Mouse (Mus musculus): Measurements from ENCODE around the gene Pnmt. TPM values are rescaled to one million over a fixed set of nuclear protein-coding genes. Genes with fewer than 3 reads are reported as not detected.
"Not testable (repeated sequence)": the region's sequence is repeated elsewhere in the genome, so short reads cannot be mapped to it uniquely, and the experiment has no call there.

The Pnmt gene
- total and polyA plus RNA-seq, 3 experiments, result not detected

DNA sequence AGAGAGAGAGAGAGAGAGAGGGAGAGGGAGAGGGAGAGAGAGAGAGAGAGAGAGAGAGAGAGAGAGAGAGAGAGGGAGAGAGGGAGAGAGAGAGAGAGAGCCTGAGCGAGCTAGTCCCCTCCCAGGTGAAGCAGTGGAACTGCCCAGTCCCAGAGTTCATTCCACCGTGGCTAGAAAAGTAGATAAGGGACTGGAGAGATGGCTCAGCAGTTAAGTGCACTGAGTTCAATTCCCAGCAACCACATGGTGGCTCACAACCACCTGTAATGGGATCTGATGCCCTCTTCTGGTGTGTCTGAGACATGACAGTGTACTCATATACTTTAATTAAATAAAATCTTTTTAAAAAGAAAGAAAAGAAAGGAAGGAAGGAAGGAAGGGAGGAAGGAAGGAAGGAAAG lies 3.8 kb upstream of the Pnmt start:
- not testable (repeated sequence) for DNase-seq (ENCODE audit: low read depth, low spot score); H3K27ac ChIP-seq (ENCODE audit: control insufficient read depth, low read depth, low read length); H3K9me3 ChIP-seq (replicated peaks; ENCODE audit: insufficient read depth, low read length); H3K27me3 ChIP-seq (ENCODE audit: control insufficient read depth in 1 of 2, insufficient read depth in 2 of 2, low read length in 2 of 2); H3K9ac ChIP-seq (ENCODE audit: control insufficient read depth, low read depth, low read length, poor library complexity, severe bottlenecking); H3K36me3 ChIP-seq (ENCODE audit: control insufficient read depth in 1 of 2, insufficient read depth in 2 of 2, low read length in 2 of 2); H3K79me2 ChIP-seq (ENCODE audit: control insufficient read depth, insufficient read depth, low read length, poor library complexity); H3K4me1 ChIP-seq (ENCODE audit: control insufficient read depth in 1 of 2, insufficient read depth in 2 of 2, low read length in 2 of 2); H3K4me3 ChIP-seq (ENCODE audit: control insufficient read depth in 1 of 2, insufficient read depth in 1 of 2, low read depth in 2 of 2, low read length in 2 of 2)
- TF ChIP-seq CTCF (IDR thresholded peaks at IDR 0.05 in 2 of 3, conservative IDR thresholded peaks at IDR 0.05 in 1 of 3; ENCODE audit: control insufficient read depth in 1 of 3, insufficient read depth in 1 of 3, low read depth in 2 of 3, low read length in 3 of 3, poor library complexity in 1 of 3, severe bottlenecking in 1 of 3) (peak in 1 of 3 experiments; percentile 31; a peak in 1 of 6 replicates), JUND (IDR thresholded peaks at IDR 0.05; ENCODE audit: low read depth, low read length) (peak; percentile 65; the same call in 1 of the 2 replicates)

DNA sequence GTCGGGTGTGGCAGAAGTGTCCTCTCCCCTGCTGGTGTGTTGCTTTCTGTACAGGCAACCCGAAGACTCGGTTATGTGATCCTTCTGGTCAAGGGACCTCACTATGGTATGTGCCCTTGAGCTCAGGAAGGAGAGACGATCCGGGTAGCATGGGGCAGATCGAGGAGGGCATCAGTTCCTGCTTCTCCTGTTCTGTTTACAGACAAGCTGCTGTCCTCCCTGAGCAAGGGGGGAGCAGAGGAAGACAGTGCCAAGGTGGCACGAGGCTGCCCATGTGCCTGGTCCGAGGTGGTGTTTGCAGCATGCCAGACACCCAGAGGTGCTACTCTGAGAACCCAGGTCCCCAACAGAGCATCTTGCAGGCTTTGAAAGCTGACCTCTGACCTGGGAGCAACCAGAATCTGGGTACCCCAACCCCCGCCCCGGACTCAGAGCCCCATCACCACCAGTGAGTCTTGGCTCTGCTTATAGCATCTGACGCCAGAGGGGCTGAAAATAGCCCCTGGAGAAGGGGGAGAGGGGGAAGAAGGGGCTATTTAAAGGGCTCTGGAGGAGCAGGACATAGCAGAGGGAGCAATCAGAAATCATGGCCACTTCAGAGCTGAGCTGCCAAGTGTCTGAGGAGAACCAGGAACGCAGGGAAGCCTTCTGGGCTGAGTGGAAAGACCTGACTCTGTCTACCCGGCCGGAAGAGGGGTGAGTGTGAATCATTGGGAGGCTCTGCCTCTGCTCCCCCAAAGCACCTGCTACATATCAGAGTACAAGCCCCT lies 2.8 kb upstream of the Pnmt start, which contains the start of gene Tcap:
Gene Tcap (plus strand): TSS at position 551 of the 770 bp plus-strand sequence.
- H3K27me3 ChIP-seq (ENCODE audit: control insufficient read depth in 1 of 2, insufficient read depth in 2 of 2, low read length in 2 of 2), result no peaks in the 10 kb centered on the region
- H3K4me3 ChIP-seq (ENCODE audit: control insufficient read depth in 1 of 2, insufficient read depth in 1 of 2, low read depth in 2 of 2, low read length in 2 of 2), result no peak within 1 kb of the TSS
- no peak for TF ChIP-seq SMC3 (IDR thresholded peaks at IDR 0.05; ENCODE audit: low read depth, low read length)
- TF ChIP-seq TBP (IDR thresholded peaks at IDR 0.05; ENCODE audit: low read depth, low read length), result no peak
- no peak for TF ChIP-seq POLR2AphosphoS5 (IDR thresholded peaks at IDR 0.05; ENCODE audit: borderline replicate concordance, low read depth, low read length)
- no peak for TF ChIP-seq JUND (IDR thresholded peaks at IDR 0.05; ENCODE audit: low read depth, low read length)
- no peak for TF ChIP-seq NRF1 (IDR thresholded peaks at IDR 0.05; ENCODE audit: insufficient read depth, low read depth, low read length, poor library complexity, severe bottlenecking)
- TF ChIP-seq NELFE (IDR thresholded peaks at IDR 0.05; ENCODE audit: low read depth, low read length), result no peak
- no peak for TF ChIP-seq KAT2A (conservative IDR thresholded peaks at IDR 0.05; ENCODE audit: low read depth, low read length)
- TF ChIP-seq ELF1 (IDR thresholded peaks at IDR 0.05; ENCODE audit: low read depth, low read length), result no peak
- H3K4me1 ChIP-seq (ENCODE audit: control insufficient read depth in 1 of 2, insufficient read depth in 2 of 2, low read length in 2 of 2), result no peaks in the 10 kb centered on the region
- H3K9me3 ChIP-seq (replicated peaks; ENCODE audit: insufficient read depth, low read length), result no peaks in the 10 kb centered on the region
- no peaks in the 10 kb centered on the region; a peak in 1 of 4 replicates for H3K36me3 ChIP-seq (ENCODE audit: control insufficient read depth in 1 of 2, insufficient read depth in 2 of 2, low read length in 2 of 2)
- no peak for DNase-seq (ENCODE audit: low read depth, low spot score)
- no peak within 1 kb of the TSS for H3K9ac ChIP-seq (ENCODE audit: control insufficient read depth, low read depth, low read length, poor library complexity, severe bottlenecking)
- H3K27ac ChIP-seq (ENCODE audit: control insufficient read depth, low read depth, low read length), result no peak within 1 kb of the TSS
- no peaks in the 10 kb centered on the region for H3K79me2 ChIP-seq (ENCODE audit: control insufficient read depth, insufficient read depth, low read length, poor library complexity)

DNA sequence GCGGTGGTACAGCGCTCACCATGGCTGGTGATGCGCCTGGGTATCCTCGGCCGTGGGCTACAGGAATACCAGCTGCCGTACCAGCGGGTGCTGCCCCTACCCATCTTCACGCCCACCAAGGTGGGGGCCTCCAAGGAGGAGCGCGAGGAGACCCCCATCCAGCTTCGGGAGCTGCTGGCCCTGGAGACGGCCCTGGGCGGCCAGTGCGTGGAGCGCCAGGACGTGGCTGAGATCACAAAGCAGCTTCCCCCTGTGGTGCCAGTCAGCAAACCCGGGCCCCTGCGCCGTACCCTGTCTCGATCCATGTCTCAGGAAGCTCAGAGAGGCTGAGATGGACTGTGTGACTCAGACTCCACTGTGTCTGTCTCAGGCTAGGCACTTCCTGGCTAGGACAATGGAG lies 2.0 kb upstream of the Pnmt start:
- H3K4me3 ChIP-seq (ENCODE audit: control insufficient read depth in 1 of 2, insufficient read depth in 1 of 2, low read depth in 2 of 2, low read length in 2 of 2), result no peak overlapping the region
- H3K79me2 ChIP-seq (ENCODE audit: control insufficient read depth, insufficient read depth, low read length, poor library complexity), result no peaks in the 10 kb centered on the region
- no peak overlapping the region for H3K27ac ChIP-seq (ENCODE audit: control insufficient read depth, low read depth, low read length)
- H3K27me3 ChIP-seq (ENCODE audit: control insufficient read depth in 1 of 2, insufficient read depth in 2 of 2, low read length in 2 of 2), result no peaks in the 10 kb centered on the region
- no peak for DNase-seq (ENCODE audit: low read depth, low spot score)
- H3K9me3 ChIP-seq (replicated peaks; ENCODE audit: insufficient read depth, low read length), result no peaks in the 10 kb centered on the region
- H3K36me3 ChIP-seq (ENCODE audit: control insufficient read depth in 1 of 2, insufficient read depth in 2 of 2, low read length in 2 of 2), result no peaks in the 10 kb centered on the region
- H3K9ac ChIP-seq (ENCODE audit: control insufficient read depth, low read depth, low read length, poor library complexity, severe bottlenecking), result no peak overlapping the region
- no peak for TF ChIP-seq SIN3A (IDR thresholded peaks at IDR 0.05; ENCODE audit: low read length)
- no peak for TF ChIP-seq TAL1 (IDR thresholded peaks at IDR 0.05; ENCODE audit: low read length)
- no peak for TF ChIP-seq POLR2AphosphoS5 (IDR thresholded peaks at IDR 0.05; ENCODE audit: borderline replicate concordance, low read depth, low read length)
- peaks cover 0 to 6% of the 10 kb centered on the region in 2 experiments; a peak in 2 of 4 replicates for H3K4me1 ChIP-seq (ENCODE audit: control insufficient read depth in 1 of 2, insufficient read depth in 2 of 2, low read length in 2 of 2)

Data from MEL (cell line).